Mouse (Mus musculus): ENCODE measurements around the gene Dhx37.
"Not testable (repeated sequence)": the region's sequence is repeated elsewhere in the genome, so short reads cannot be mapped to it uniquely, and the experiment has no call there.

Gene Dhx37

DNA sequence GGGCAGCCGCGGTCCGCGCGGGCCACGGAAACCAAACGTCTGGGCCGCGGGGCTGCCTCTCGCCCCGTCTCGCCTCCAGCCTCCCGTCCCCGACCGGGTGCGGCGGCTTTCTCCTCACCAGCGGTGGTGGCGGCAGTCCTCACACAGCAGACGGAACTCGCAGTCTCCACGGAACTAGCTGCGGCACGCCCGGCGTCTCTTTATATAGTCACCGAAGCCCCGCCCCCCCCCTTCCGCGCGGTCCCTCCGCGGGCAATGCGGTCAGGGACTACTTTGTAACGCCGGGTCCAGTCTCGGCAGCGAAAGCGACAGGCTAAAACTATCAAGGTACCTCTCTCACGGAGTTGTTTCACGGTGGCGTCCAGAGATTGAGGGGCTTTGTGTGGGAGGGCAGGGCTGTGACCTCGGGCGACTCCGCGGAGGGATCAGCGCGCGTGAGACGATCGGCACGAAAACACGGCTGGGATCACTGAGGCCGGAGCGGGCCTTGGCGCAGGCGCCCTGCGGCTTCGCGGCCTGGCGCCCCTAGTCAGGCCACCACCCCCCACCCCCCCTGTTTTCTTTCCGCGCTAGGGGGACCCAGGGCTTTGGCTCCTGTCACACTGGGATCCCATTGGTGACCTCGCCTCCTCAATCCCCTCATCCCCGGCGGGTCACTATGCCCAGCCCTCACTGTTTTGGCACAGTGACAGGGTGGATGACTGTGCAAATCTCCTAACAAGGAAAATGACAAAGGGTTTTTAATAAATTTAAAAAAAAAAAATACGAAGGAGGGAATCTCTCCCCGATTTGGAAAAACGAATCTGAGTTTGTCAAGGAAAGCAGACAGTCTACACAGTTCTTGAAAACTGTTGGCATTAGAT is 44.1 kb downstream of the Dhx37 start, which contains the start of gene Ubc:
Ubc (minus strand) TSS at position 624 of the 863 bp plus-strand sequence.
- in situ Hi-C loops (cut with MboI, MseI): no loop called here

- in situ Hi-C loops (cut with MboI, MseI): no loop called here
Observed at GRCm38 (mm10) chr5:125389131-125389578, 44.8 kb downstream of the Dhx37 start, which contains the start of gene Gm10382. TSS of gene Gm10382 (plus strand) at chr5:125389322.

DNA sequence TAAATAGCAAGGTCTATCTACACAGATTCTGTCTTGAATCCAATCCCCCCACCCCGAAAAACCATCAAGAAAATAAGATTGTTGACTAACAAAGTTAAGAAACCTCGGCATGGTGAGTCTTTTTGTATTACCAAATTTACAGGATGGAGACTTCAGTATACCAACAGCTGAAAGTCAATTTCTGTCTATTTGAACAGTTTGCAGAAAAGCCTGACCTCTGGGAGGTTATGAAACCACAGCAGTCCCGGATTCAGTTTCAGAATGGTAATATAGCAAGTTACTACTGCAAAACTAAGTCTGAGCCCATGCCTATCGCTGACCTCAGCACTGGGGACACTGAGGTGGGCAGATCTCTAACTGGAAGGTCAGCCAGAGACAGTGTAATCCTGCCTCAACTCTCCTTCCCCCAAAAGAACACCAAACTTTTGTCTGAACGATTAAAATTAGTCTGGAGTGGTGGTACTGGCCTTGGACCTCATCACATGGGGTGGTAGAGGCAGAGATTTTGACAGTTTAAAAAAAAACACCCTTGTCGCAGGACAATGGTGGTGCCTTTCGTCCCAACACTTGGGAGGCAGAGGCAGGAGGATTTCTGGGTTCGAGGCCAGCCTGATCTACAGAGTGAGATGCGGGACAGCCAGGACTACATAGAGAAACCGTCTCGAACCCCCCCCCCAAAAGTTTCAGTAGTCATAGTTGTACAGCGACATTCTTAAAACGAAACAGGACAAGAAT is 45.4 kb downstream of the Dhx37 start:
- in situ Hi-C loops (cut with MboI, MseI): no loop called here

GRCm38 (mm10) chr5:125387295-125387694 is 46.6 kb downstream of the Dhx37 start:
- in situ Hi-C loops (cut with MboI, MseI): not testable (repeated sequence)

GRCm38 (mm10) chr5:125385215-125385940 is 48.5 kb downstream of the Dhx37 start:
- in situ Hi-C loops (cut with MboI, MseI): no loop called here

DNA sequence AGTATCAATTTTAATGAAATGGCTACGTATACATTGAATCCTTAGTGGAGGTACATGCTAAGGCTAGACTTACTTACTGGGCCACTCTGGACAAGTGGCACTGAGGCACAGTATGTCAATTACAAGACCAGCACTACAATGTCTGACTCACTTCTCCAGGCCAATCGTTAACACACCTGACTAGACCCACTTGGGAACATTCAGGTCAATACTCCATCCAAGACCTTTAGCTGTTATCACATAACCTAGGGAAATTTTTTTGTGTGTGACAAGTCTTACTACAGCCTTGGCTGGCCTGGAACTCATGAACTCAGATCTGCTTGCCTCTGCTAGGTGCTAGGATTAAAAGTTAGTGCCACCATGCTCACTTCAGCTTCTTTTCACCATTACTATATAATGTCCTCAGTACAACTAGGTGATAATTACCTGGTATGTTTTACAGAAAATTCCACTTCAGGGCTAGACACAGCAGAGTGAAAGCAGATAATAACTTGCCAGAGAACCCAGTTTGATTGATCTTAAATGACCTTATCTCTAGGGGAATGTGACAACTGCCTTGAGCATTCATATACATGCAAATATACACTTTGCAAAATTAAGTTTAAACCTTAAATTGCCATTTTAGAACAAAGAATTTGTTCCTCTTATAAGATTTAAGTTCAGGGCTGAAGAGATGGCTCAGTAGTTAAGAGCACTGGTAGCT is 49.3 kb downstream of the Dhx37 start:
- in situ Hi-C loops (cut with MboI, MseI): no loop called here

- in situ Hi-C loops (cut with MboI, MseI): no loop called here
Observed at GRCm38 (mm10) chr5:125383637-125384420, 50.1 kb downstream of the Dhx37 start.

- in situ Hi-C loops (cut with MboI, MseI): no loop called here
Observed at GRCm38 (mm10) chr5:125382673-125383558, 51.0 kb downstream of the Dhx37 start.

GRCm38 (mm10) chr5:125381954-125382672 is 51.8 kb downstream of the Dhx37 start:
- in situ Hi-C loops (cut with MboI, MseI): no loop called here

GRCm38 (mm10) chr5:125378919-125379318 is 55.0 kb downstream of the Dhx37 start:
- in situ Hi-C loops (cut with MboI, MseI): no loop called here

DNA sequence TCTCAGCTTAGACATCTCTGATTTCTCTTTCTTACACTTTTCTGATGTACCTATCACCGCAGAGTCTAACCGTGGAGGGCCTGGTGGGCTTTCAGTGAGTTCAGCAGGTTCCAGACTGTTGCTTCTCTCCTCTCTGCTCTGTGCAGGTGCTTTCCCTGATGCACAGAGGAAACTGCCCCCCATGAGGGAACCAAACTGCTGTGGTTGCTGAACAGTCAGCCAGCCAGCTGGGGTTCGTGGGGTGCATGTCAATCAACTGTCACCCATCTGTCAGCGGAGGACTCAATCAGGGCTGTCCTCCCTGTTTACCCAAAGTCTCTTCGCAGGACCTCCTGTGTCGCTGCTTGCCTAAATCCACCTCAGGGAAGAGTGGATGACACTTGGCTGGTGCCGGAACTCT is 56.7 kb downstream of the Dhx37 start:
- in situ Hi-C loops (cut with MboI, MseI): no loop called here

GRCm38 (mm10) chr5:125375871-125376270 is 58.0 kb downstream of the Dhx37 start:
- in situ Hi-C loops (cut with MboI, MseI): no loop called here

DNA sequence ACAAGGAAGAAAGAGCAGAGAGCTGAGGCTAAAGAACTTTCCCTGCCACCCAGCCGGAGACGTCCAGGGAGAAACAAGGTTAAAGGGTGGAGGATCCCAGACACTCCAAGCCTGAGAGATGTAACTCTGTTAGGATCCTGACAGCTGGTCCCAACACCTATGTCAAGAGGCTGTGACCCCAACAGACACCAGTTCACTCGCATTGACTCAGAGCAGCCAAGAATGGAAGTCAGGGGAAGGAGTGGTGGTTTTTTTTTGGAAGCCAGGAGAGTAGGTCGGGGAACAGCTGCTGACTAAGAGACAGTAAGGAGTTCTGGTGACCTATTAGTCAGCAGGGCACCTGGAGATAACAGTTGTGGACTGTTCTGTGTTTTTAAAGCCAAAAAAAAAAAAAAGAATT is 61.9 kb downstream of the Dhx37 start:
- in situ Hi-C loops (cut with MboI, MseI): no loop called here

- in situ Hi-C loops (cut with MboI, MseI): no loop called here
Observed at GRCm38 (mm10) chr5:125370950-125371693, 62.8 kb downstream of the Dhx37 start.

DNA sequence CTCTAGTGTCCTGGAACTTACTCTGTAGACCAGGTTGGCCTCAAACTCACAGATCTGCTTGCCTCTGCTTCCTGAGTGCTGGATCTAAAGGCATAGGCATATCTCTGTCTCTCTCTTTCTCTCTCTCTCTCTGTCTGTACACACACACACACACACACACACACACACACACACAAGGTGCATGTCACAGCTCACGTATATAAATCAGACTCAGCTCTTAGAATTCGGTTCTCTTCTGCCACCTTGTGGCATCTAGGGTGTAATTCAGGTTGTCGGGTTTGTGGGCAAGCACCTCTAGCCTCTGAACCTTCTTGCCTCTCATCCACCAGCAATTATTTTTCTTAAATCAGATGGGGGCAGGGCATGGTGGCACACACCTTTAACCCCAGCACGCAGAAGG is 65.4 kb downstream of the Dhx37 start:
- in situ Hi-C loops (cut with MboI, MseI): no loop called here

GRCm38 (mm10) chr5:125368156-125368555 is 65.8 kb downstream of the Dhx37 start:
- in situ Hi-C loops (cut with MboI, MseI): no loop called here

DNA sequence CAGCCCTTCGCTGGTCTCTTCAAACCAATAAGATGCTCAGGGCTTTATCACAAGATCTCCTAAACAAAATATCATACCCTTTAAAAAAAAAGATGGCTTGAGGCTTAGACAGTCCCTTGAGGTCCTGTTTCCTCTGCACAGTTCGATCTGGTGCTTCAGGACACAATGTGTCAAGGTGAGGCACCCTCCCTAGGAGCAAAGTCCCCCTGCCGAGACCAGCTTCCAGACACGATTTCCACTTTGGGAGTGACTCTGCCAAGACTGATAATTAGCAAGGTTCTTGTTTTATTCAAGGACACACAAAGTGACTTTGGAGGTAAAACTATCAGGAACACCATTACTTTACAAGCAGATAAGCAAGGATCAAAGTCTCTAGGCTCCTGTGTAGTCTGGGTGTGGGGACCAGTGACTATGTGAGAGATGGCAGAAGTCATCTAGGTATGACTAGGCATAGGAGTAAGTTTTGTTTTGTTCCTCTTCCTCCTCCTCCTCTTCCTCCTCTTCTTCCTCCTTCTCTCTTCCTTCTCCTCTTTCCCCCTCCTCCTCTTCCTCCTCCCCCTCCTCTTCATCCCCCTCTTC is 69.0 kb downstream of the Dhx37 start:
- in situ Hi-C loops (cut with MboI, MseI): no loop called here

- in situ Hi-C loops (cut with MboI, MseI): no loop called here
Observed at GRCm38 (mm10) chr5:125363894-125364293, 70.0 kb downstream of the Dhx37 start.
